In the genomic region with DNA sequence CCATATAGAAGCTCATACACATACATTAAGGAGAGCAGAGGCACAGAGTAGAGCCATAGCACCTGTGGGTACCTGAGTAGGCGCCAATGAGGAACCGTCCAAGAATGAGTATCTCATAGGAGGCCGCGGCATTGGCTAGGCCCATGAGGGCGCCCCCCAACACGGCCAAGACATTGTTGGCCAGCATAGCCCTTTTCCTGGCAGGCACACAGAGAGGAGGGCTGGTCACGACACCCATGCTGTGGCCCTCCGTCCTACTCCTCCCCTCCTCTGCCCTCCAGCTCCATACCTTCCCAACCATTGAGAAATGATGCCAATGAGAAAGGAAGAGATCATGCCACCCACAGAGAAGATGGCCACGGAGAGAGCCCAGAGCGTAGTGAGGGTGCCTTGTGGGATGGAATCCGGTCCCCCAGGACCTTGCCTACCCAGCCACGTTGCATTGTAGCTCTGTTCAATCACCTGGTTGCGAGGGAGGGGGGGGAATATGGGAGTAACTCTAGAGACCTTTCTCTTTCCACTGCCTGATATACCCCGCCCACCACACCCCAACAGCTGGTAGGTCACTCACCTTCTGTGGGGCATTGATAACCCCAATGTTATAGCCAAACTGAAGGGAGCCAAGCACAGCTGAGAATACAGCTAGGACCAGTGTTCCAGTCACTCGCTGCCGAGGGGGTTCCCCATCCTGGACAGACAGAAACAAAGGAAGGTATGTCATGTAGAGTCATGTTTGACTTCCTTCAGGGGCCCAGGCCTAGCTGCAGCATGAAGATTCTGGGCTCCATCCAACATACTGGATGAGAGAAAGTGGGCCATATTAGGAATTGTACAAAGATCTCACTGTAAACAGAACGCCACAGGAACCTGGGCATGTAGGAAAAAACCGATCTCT, we compare ENCODE assay signal across 9 mouse cellular contexts. TPM values are rescaled to one million over a fixed set of nuclear protein-coding genes. Genes with fewer than 3 reads are reported as not detected.
DNase-seq lines count a peak whose midpoint lies in the region; ATAC-seq and TF ChIP-seq lines count a peak whose summit lies in the region.
"Had no signal": no experiment of that assay in that cellular context is flagged by ENCODE, and none has a peak within 500 bp of the region (broad histone marks: within the 10 kb centered on the region; RNA-seq: fewer than 3 reads in every experiment).

No protein-coding gene starts in this region.

- peak overlapping the region; percentile 83 for H3K9ac ChIP-seq in heart, embryonic 13.5 days
- H3K9ac ChIP-seq in embryonic facial prominence, embryonic 14.5 days (ENCODE audit: low read depth, low read length), result peak overlapping the region; percentile 67
- peak overlapping the region; percentile 78 for H3K9ac ChIP-seq in liver, embryonic 12.5 days

- 81% methylated on average over 18 of the region's 18 CpGs for WGBS in heart, embryonic 13.5 days
- WGBS in embryonic facial prominence, embryonic 14.5 days, result 89% methylated on average over 18 of the region's 18 CpGs
- 71% methylated on average over 18 of the region's 18 CpGs for WGBS in liver, embryonic 12.5 days (ENCODE audit: insufficient replicate concordance)

- peak overlapping the region; percentile 70 for H3K4me3 ChIP-seq in heart, embryonic 13.5 days
- 0 out of 2 replicates have a peak overlapping the region, but pooled peaks have one; percentile 20 for H3K4me3 ChIP-seq in E14TG2a.4 (replicated peaks; ENCODE audit: low read length)
- peak overlapping the region; percentile 61 for H3K4me3 ChIP-seq in embryonic facial prominence, embryonic 14.5 days (ENCODE audit: low read depth, low read length)
- H3K4me3 ChIP-seq in liver, embryonic 12.5 days, result peak overlapping the region; percentile 65

- no peaks in the 10 kb centered on the region for H3K9me3 ChIP-seq in heart, embryonic 13.5 days
- H3K9me3 ChIP-seq in E14TG2a.4 (ENCODE audit: low read length), result no peaks in the 10 kb centered on the region
- H3K9me3 ChIP-seq in embryonic facial prominence, embryonic 14.5 days (ENCODE audit: control insufficient read depth, low read length), result no peaks in the 10 kb centered on the region
- H3K9me3 ChIP-seq in liver, embryonic 12.5 days (replicated peaks), result no peaks in the 10 kb centered on the region

- H3K4me2 ChIP-seq in heart, embryonic 13.5 days, result peak overlapping the region; percentile 89
- peak overlapping the region; percentile 86 for H3K4me2 ChIP-seq in embryonic facial prominence, embryonic 14.5 days (ENCODE audit: low read depth, low read length)
- peak overlapping the region; percentile 76 for H3K4me2 ChIP-seq in liver, embryonic 12.5 days

- no peak for ATAC-seq in heart, embryonic 13.5 days (ENCODE audit: extremely low read depth, insufficient number of reproducible peaks, low FRiP score, low TSS enrichment)
- ATAC-seq in embryonic facial prominence, embryonic 14.5 days (ENCODE audit: low read depth), result no peak
- ATAC-seq in liver, embryonic 12.5 days, result peak; percentile 79

- peak overlapping the region; percentile 95 for H3K27ac ChIP-seq in heart, embryonic 13.5 days (replicated peaks)
- peak overlapping the region; percentile 92; the same call in 1 of the 2 replicates for H3K27ac ChIP-seq in embryonic facial prominence, embryonic 14.5 days (replicated peaks; ENCODE audit: low read depth, low read length)
- H3K27ac ChIP-seq in liver, embryonic 12.5 days, result peak overlapping the region; percentile 88

- H3K27me3 ChIP-seq in heart, embryonic 13.5 days (replicated peaks), result peaks cover 24% of the 10 kb centered on the region
- peaks cover 48% of the 10 kb centered on the region for H3K27me3 ChIP-seq in E14TG2a.4 (ENCODE audit: insufficient read depth, low read length)
- no peaks in the 10 kb centered on the region for H3K27me3 ChIP-seq in embryonic facial prominence, embryonic 14.5 days (replicated peaks; ENCODE audit: control insufficient read depth, insufficient read depth, low read length)
- peaks cover 71% of the 10 kb centered on the region for H3K27me3 ChIP-seq in liver, embryonic 12.5 days (replicated peaks)

- intact Hi-C loops in heart, postnatal 14 days (cut with DNase I), result no loop called here

- H3K4me1 ChIP-seq in heart, embryonic 13.5 days, result peaks cover 31% of the 10 kb centered on the region
- peaks cover 62% of the 10 kb centered on the region for H3K4me1 ChIP-seq in E14TG2a.4 (replicated peaks; ENCODE audit: low read depth, low read length)
- H3K4me1 ChIP-seq in embryonic facial prominence, embryonic 14.5 days (ENCODE audit: control insufficient read depth, insufficient read depth, low read length), result peaks cover 10% of the 10 kb centered on the region
- peaks cover 50% of the 10 kb centered on the region for H3K4me1 ChIP-seq in liver, embryonic 12.5 days

- DNase-seq in heart, postnatal 14 days, result no peak
- no peak for DNase-seq in embryonic facial prominence, embryonic 14.5 days (ENCODE audit: low spot score)
- DNase-seq in cerebellum, adult 9-10 months, result no peak
- DNase-seq in right cerebral cortex, postnatal 10 days (ENCODE audit: low spot score in 2 of 2), result no peak
- no peak for DNase-seq in left cerebral cortex, adult 18-20 months (ENCODE audit: low spot score in 2 of 2)

- no peak for TF ChIP-seq CTCF in E14TG2a.4 (conservative IDR thresholded peaks at IDR 0.05; ENCODE audit: low read length)

- H3K36me3 ChIP-seq in heart, embryonic 13.5 days, result peaks cover 45% of the 10 kb centered on the region
- peaks cover 11% of the 10 kb centered on the region for H3K36me3 ChIP-seq in E14TG2a.4 (ENCODE audit: insufficient read depth, low read length)
- peaks cover 40% of the 10 kb centered on the region for H3K36me3 ChIP-seq in embryonic facial prominence, embryonic 14.5 days (ENCODE audit: control insufficient read depth, insufficient read depth, low read length)
- H3K36me3 ChIP-seq in liver, embryonic 12.5 days, result peaks cover 47% of the 10 kb centered on the region

RNA-seq across cellular contexts. Expression of gene Slc2a4, which starts 1.7 kb away (rescaled TPM):
- 25.8 and 30.3 TPM in 2 replicates for polyA plus RNA-seq in heart, embryonic 13.5 days (2015; fragmentation: Nextera tagmentation; extraction: Ambion mirVana)
- 100 to 1,000 TPM; 206 to 234 TPM for total RNA-seq in heart, postnatal 14 days (2021)
- polyA plus RNA-seq in embryonic facial prominence, embryonic 14.5 days (2014; fragmentation: Nextera tagmentation; extraction: Ambion mirVana), result 16.9 and 20.8 TPM in 2 replicates
- 14.9 and 17.0 TPM in 2 replicates for polyA plus RNA-seq in liver, embryonic 12.5 days (2016; fragmentation: Nextera tagmentation; extraction: Ambion mirVana)
- total RNA-seq in left cerebral cortex, adult 18-20 months (2021), result 1 to 10 TPM; 4.9 to 6.4 TPM

RNA-seq across cellular contexts. Expression of gene Ybx2, which starts 10.6 kb away (rescaled TPM):
- polyA plus RNA-seq in heart, embryonic 13.5 days (2015; fragmentation: Nextera tagmentation; extraction: Ambion mirVana), result 3.1 TPM in 2 replicates
- total RNA-seq in heart, postnatal 14 days (2021), result 10 to 100 TPM; 14.4 to 21.8 TPM
- polyA plus RNA-seq in embryonic facial prominence, embryonic 14.5 days (2014; fragmentation: Nextera tagmentation; extraction: Ambion mirVana), result 2.9 and 4.2 TPM in 2 replicates
- 0.20 and 0.25 TPM in 2 replicates for polyA plus RNA-seq in liver, embryonic 12.5 days (2016; fragmentation: Nextera tagmentation; extraction: Ambion mirVana)
- 1 to 10 TPM; 4.6 to 6.5 TPM for total RNA-seq in left cerebral cortex, adult 18-20 months (2021)

RNA-seq across cellular contexts. Expression of gene Cldn7, which starts 18.3 kb away (rescaled TPM):
- 6.3 and 7.4 TPM in 2 replicates for polyA plus RNA-seq in heart, embryonic 13.5 days (2015; fragmentation: Nextera tagmentation; extraction: Ambion mirVana)
- under 1 TPM in 1 of 2 experiments, not detected in 1; 0.48 TPM for total RNA-seq in heart, postnatal 14 days (2021)
- polyA plus RNA-seq in embryonic facial prominence, embryonic 14.5 days (2014; fragmentation: Nextera tagmentation; extraction: Ambion mirVana), result 22.3 and 23.7 TPM in 2 replicates
- 2.8 and 3.3 TPM in 2 replicates for polyA plus RNA-seq in liver, embryonic 12.5 days (2016; fragmentation: Nextera tagmentation; extraction: Ambion mirVana)
- total RNA-seq in left cerebral cortex, adult 18-20 months (2021), result not detected
- total RNA-seq: layer of hippocampus, adult 18-20 months had no signal

RNA-seq across cellular contexts. Expression of gene Eif5a, which starts 24.5 kb away (rescaled TPM):
- 1,157 and 1,215 TPM in 2 replicates for polyA plus RNA-seq in heart, embryonic 13.5 days (2015; fragmentation: Nextera tagmentation; extraction: Ambion mirVana)
- 100 to 1,000 TPM; 434 to 455 TPM for total RNA-seq in heart, postnatal 14 days (2021)
- polyA plus RNA-seq in embryonic facial prominence, embryonic 14.5 days (2014; fragmentation: Nextera tagmentation; extraction: Ambion mirVana), result 1,503 and 1,606 TPM in 2 replicates
- polyA plus RNA-seq in liver, embryonic 12.5 days (2016; fragmentation: Nextera tagmentation; extraction: Ambion mirVana), result 2,199 and 2,266 TPM in 2 replicates
- total RNA-seq in left cerebral cortex, adult 18-20 months (2021), result 100 to 1,000 TPM; 431 to 468 TPM

RNA-seq across cellular contexts. Expression of gene Gps2, which starts 32.6 kb away (rescaled TPM):
- polyA plus RNA-seq in heart, embryonic 13.5 days (2015; fragmentation: Nextera tagmentation; extraction: Ambion mirVana), result 45.0 and 52.2 TPM in 2 replicates
- 10 to 100 TPM; 28.8 to 30.6 TPM for total RNA-seq in heart, postnatal 14 days (2021)
- 55.0 and 57.2 TPM in 2 replicates for polyA plus RNA-seq in embryonic facial prominence, embryonic 14.5 days (2014; fragmentation: Nextera tagmentation; extraction: Ambion mirVana)
- polyA plus RNA-seq in liver, embryonic 12.5 days (2016; fragmentation: Nextera tagmentation; extraction: Ambion mirVana), result 125 TPM in 2 replicates
- total RNA-seq in left cerebral cortex, adult 18-20 months (2021), result 10 to 100 TPM; 33.0 to 33.4 TPM

Comparison
In these comparisons a context has a peak if more than half of its experiments do, and no peak if none do; other contexts are left out.
1. H3K4me3 ChIP-seq: peak in every context shown above with its lines; median percentile 70 in heart, embryonic 13.5 days; 65 in liver, embryonic 12.5 days; 61 in embryonic facial prominence, embryonic 14.5 days; 20 in E14TG2a.4.